Mouse (Mus musculus): ENCODE results near the gene Ccdc58. TPM values are rescaled to one million over a fixed set of nuclear protein-coding genes. Genes with fewer than 3 reads are reported as not detected.
"Not testable (repeated sequence)": the region's sequence is repeated elsewhere in the genome, so short reads cannot be mapped to it uniquely, and the experiment has no call there.

Ccdc58 gene
- total and polyA plus RNA-seq, 3 experiments, result 6.3 to 250 (median 93.8) TPM

GRCm38 (mm10) chr16:36047538-36047937 is 23.9 kb upstream of the Ccdc58 start:
- no peaks in the 10 kb centered on the region for H3K9me3 ChIP-seq (replicated peaks)
- peaks cover 96% of the 10 kb centered on the region for H3K36me3 ChIP-seq (replicated peaks)
- H3K4me3 ChIP-seq (ENCODE audit: low read depth, low read length), result no peak overlapping the region
- no peak for DNase-seq (ENCODE audit: low spot score)
- TF ChIP-seq CTCF (IDR thresholded peaks at IDR 0.05; ENCODE audit: low read depth, low read length) (no peak), GATA2 (IDR thresholded peaks at IDR 0.05; ENCODE audit: borderline replicate concordance, low read depth, low read length) (no peak), POLR2AphosphoS5 (IDR thresholded peaks at IDR 0.05; ENCODE audit: insufficient replicate concordance, low read depth, low read length) (no peak), GATA1 (IDR thresholded peaks at IDR 0.05; ENCODE audit: borderline replicate concordance, low read length) (no peak), TAL1 (conservative IDR thresholded peaks at IDR 0.05; ENCODE audit: low read depth, low read length) (no peak)
- H3K4me1 ChIP-seq (ENCODE audit: insufficient read depth, low read depth, low read length), result peaks cover 16% of the 10 kb centered on the region
- no peaks in the 10 kb centered on the region for H3K27me3 ChIP-seq (ENCODE audit: insufficient read depth, low read length)
- no peak for ATAC-seq (ENCODE audit: extremely low read depth, insufficient number of reproducible peaks, low FRiP score, poor library complexity, severe bottlenecking)

- H3K36me3 ChIP-seq (replicated peaks), result peaks cover 93% of the 10 kb centered on the region
- peaks cover 11% of the 10 kb centered on the region for H3K4me1 ChIP-seq (ENCODE audit: insufficient read depth, low read depth, low read length)
- no peaks in the 10 kb centered on the region for H3K9me3 ChIP-seq (replicated peaks)
- DNase-seq (ENCODE audit: low spot score) (no peak), ATAC-seq (ENCODE audit: extremely low read depth, insufficient number of reproducible peaks, low FRiP score, poor library complexity, severe bottlenecking) (no peak)
- no peaks in the 10 kb centered on the region for H3K27me3 ChIP-seq (ENCODE audit: insufficient read depth, low read length)
- TF ChIP-seq POLR2AphosphoS5 (IDR thresholded peaks at IDR 0.05; ENCODE audit: insufficient replicate concordance, low read depth, low read length) (no peak), GATA1 (IDR thresholded peaks at IDR 0.05; ENCODE audit: borderline replicate concordance, low read length) (no peak), CTCF (IDR thresholded peaks at IDR 0.05; ENCODE audit: low read depth, low read length) (no peak), TAL1 (conservative IDR thresholded peaks at IDR 0.05; ENCODE audit: low read depth, low read length) (no peak), GATA2 (IDR thresholded peaks at IDR 0.05; ENCODE audit: borderline replicate concordance, low read depth, low read length) (no peak)
- no peak overlapping the region for H3K4me3 ChIP-seq (ENCODE audit: low read depth, low read length)
Observed at GRCm38 (mm10) chr16:36051491-36051890, 20.0 kb upstream of the Ccdc58 start.

- TF ChIP-seq TAL1 (conservative IDR thresholded peaks at IDR 0.05; ENCODE audit: low read depth, low read length), result no peak
- no peak overlapping the region for H3K4me3 ChIP-seq (ENCODE audit: low read depth, low read length)
- no peak for ATAC-seq (ENCODE audit: extremely low read depth, insufficient number of reproducible peaks, low FRiP score, poor library complexity, severe bottlenecking)
- peaks cover 84% of the 10 kb centered on the region for H3K36me3 ChIP-seq (replicated peaks)
- H3K9me3 ChIP-seq (replicated peaks), result no peaks in the 10 kb centered on the region
- DNase-seq (ENCODE audit: low spot score), result no peak
- peaks cover 33% of the 10 kb centered on the region for H3K4me1 ChIP-seq (ENCODE audit: insufficient read depth, low read depth, low read length)
- H3K27me3 ChIP-seq (ENCODE audit: insufficient read depth, low read length), result no peaks in the 10 kb centered on the region
Observed at GRCm38 (mm10) chr16:36053524-36054275, 17.8 kb upstream of the Ccdc58 start.

GRCm38 (mm10) chr16:36054920-36055319 is 16.6 kb upstream of the Ccdc58 start:
- peaks cover 81% of the 10 kb centered on the region for H3K36me3 ChIP-seq (replicated peaks)
- H3K4me3 ChIP-seq (ENCODE audit: low read depth, low read length), result no peak overlapping the region
- no peak for DNase-seq (ENCODE audit: low spot score)
- H3K4me1 ChIP-seq (ENCODE audit: insufficient read depth, low read depth, low read length), result peaks cover 44% of the 10 kb centered on the region
- no peak for ATAC-seq (ENCODE audit: extremely low read depth, insufficient number of reproducible peaks, low FRiP score, poor library complexity, severe bottlenecking)
- no peaks in the 10 kb centered on the region for H3K27me3 ChIP-seq (ENCODE audit: insufficient read depth, low read length)
- no peak for TF ChIP-seq POLR2AphosphoS5 (IDR thresholded peaks at IDR 0.05; ENCODE audit: insufficient replicate concordance, low read depth, low read length)
- no peak for TF ChIP-seq GATA1 (IDR thresholded peaks at IDR 0.05; ENCODE audit: borderline replicate concordance, low read length)
- no peak for TF ChIP-seq CTCF (IDR thresholded peaks at IDR 0.05; ENCODE audit: low read depth, low read length)
- TF ChIP-seq GATA2 (IDR thresholded peaks at IDR 0.05; ENCODE audit: borderline replicate concordance, low read depth, low read length), result no peak
- no peak for TF ChIP-seq TAL1 (conservative IDR thresholded peaks at IDR 0.05; ENCODE audit: low read depth, low read length)
- no peaks in the 10 kb centered on the region for H3K9me3 ChIP-seq (replicated peaks)

- Histone ChIP-seq H3K4me3 (ENCODE audit: low read depth, low read length) (no peak overlapping the region), H3K36me3 (replicated peaks) (peaks cover 83% of the 10 kb centered on the region), H3K27me3 (ENCODE audit: insufficient read depth, low read length) (no peaks in the 10 kb centered on the region), H3K4me1 (ENCODE audit: insufficient read depth, low read depth, low read length) (peaks cover 58% of the 10 kb centered on the region), H3K9me3 (replicated peaks) (no peaks in the 10 kb centered on the region)
- ATAC-seq (ENCODE audit: extremely low read depth, insufficient number of reproducible peaks, low FRiP score, poor library complexity, severe bottlenecking) (no peak), DNase-seq (ENCODE audit: low spot score) (no peak)
- TF ChIP-seq CTCF (IDR thresholded peaks at IDR 0.05; ENCODE audit: low read depth, low read length) (no peak), GATA2 (IDR thresholded peaks at IDR 0.05; ENCODE audit: borderline replicate concordance, low read depth, low read length) (no peak), POLR2AphosphoS5 (IDR thresholded peaks at IDR 0.05; ENCODE audit: insufficient replicate concordance, low read depth, low read length) (no peak), TAL1 (conservative IDR thresholded peaks at IDR 0.05; ENCODE audit: low read depth, low read length) (no peak), GATA1 (IDR thresholded peaks at IDR 0.05; ENCODE audit: borderline replicate concordance, low read length) (no peak)
Observed at GRCm38 (mm10) chr16:36056416-36056815, 15.1 kb upstream of the Ccdc58 start.

- TF ChIP-seq CTCF (IDR thresholded peaks at IDR 0.05; ENCODE audit: low read depth, low read length) (no peak), POLR2AphosphoS5 (IDR thresholded peaks at IDR 0.05; ENCODE audit: insufficient replicate concordance, low read depth, low read length) (no peak)
- H3K4me3 ChIP-seq (ENCODE audit: low read depth, low read length), result no peak overlapping the region; the same call in 1 of the 2 replicates
- no peak for ATAC-seq (ENCODE audit: extremely low read depth, insufficient number of reproducible peaks, low FRiP score, poor library complexity, severe bottlenecking)
- H3K4me1 ChIP-seq (ENCODE audit: insufficient read depth, low read depth, low read length), result peaks cover 69% of the 10 kb centered on the region
- peaks cover 79% of the 10 kb centered on the region for H3K36me3 ChIP-seq (replicated peaks)
- H3K9me3 ChIP-seq (replicated peaks), result no peaks in the 10 kb centered on the region
- no peak for DNase-seq (ENCODE audit: low spot score)
- H3K27me3 ChIP-seq (ENCODE audit: insufficient read depth, low read length), result no peaks in the 10 kb centered on the region
Observed at GRCm38 (mm10) chr16:36057933-36058475, 13.5 kb upstream of the Ccdc58 start.

- H3K36me3 ChIP-seq (replicated peaks), result peaks cover 77% of the 10 kb centered on the region
- not testable (repeated sequence) for H3K27me3 ChIP-seq (ENCODE audit: insufficient read depth, low read length); ATAC-seq (ENCODE audit: extremely low read depth, insufficient number of reproducible peaks, low FRiP score, poor library complexity, severe bottlenecking); H3K4me3 ChIP-seq (ENCODE audit: low read depth, low read length); H3K9me3 ChIP-seq (replicated peaks); DNase-seq (ENCODE audit: low spot score)
- H3K4me1 ChIP-seq (ENCODE audit: insufficient read depth, low read depth, low read length), result peaks cover 76% of the 10 kb centered on the region
Observed at GRCm38 (mm10) chr16:36062534-36062933, 9.0 kb upstream of the Ccdc58 start.
